Mouse (Mus musculus) liver, adult 2 months (tissue): ENCODE data around the gene Duxf3. TPM values are rescaled to one million over a fixed set of nuclear protein-coding genes. Genes with fewer than 3 reads are reported as not detected.

Experiments used
- DNase-seq: peaks from one replicate; pipeline ENCODE4 v3.0.0-alpha.2; 2011; ENCODE audit warnings: low read depth, low spot score; ENCODE audit errors: extremely low read depth
- H3K27ac ChIP-seq: fragments of 200-500 bp; replicated peaks from 2 replicates; pipeline ENCODE4 v1.5.1; 2012; ENCODE audit warnings: low read depth, mild to moderate bottlenecking, control low read depth, inconsistent platforms, low read length; ENCODE audit not compliant: insufficient read depth
- H3K27me3 ChIP-seq: fragments of 200-500 bp; 2 replicates; pipeline ENCODE4 v1.6.1; 2012; ENCODE audit warnings: mild to moderate bottlenecking, moderate library complexity, low read length, inconsistent platforms; ENCODE audit not compliant: control insufficient read depth, insufficient read depth
- H3K36me3 ChIP-seq: fragments of 200-500 bp; 2 replicates; pipeline ENCODE4 v1.6.1; 2012; ENCODE audit warnings: low read length, inconsistent platforms; ENCODE audit not compliant: control insufficient read depth, insufficient read depth
- H3K4me1 ChIP-seq: fragments of 200-500 bp; 2 replicates; pipeline ENCODE4 v1.6.1; 2011; ENCODE audit warnings: low read length; ENCODE audit not compliant: control insufficient read depth, insufficient read depth
- H3K4me3 ChIP-seq: fragments of 200-500 bp; 2 replicates; pipeline ENCODE4 v1.5.1; 2011; ENCODE audit warnings: low read depth, mild to moderate bottlenecking, control low read depth, low read length, moderate library complexity; ENCODE audit not compliant: insufficient read depth
- H3K79me2 ChIP-seq: fragments of 200-500 bp; 2 replicates; pipeline ENCODE4 v1.6.1; 2012; ENCODE audit warnings: inconsistent platforms, mild to moderate bottlenecking, low read length, moderate library complexity; ENCODE audit not compliant: control insufficient read depth, insufficient read depth
- H3K9ac ChIP-seq: fragments of 200-500 bp; 2 replicates; pipeline ENCODE4 v1.6.1; 2012; ENCODE audit warnings: low read depth, mild to moderate bottlenecking, control low read depth, inconsistent platforms, low read length
- CTCF ChIP-seq: fragments of 200-500 bp; IDR thresholded peaks from 2 replicates; pipeline ENCODE4 v1.5.1; 2011; ENCODE audit warnings: low read depth, low read length, control low read depth
- POLR2A ChIP-seq: fragments of 200-500 bp; IDR thresholded peaks from 2 replicates; pipeline ENCODE4 v1.6.1; 2011; ENCODE audit warnings: low read length, control low read depth; ENCODE audit not compliant: insufficient read depth; ENCODE audit errors: extremely low read depth
- WGBS: fragments of 180-500 bp; shearing (Covaris S2); methylation state at CpG from one replicate; pipeline ENCODE4 v1.1.7; 2018; 5-methylcytosine and 5-hydroxymethylcytosine counted together
- polyA plus RNA-seq: library from polyadenylated mRNA; depleted of rRNA; stranded (reverse); fragments of >200 nt; gene quantifications from 2 replicates; pipeline ENCODE4 v1.2.3, GENCODE M21; 2012; rRNA removed
- total RNA-seq: library from RNA; depleted of rRNA; stranded (reverse); fragments of >200 nt; gene quantifications from 2 replicates; pipeline ENCODE4 v1.2.3, GENCODE M21; 2014; rRNA removed

Gene Duxf3
- total and polyA plus RNA-seq, 2 experiments, result not detected

DNA sequence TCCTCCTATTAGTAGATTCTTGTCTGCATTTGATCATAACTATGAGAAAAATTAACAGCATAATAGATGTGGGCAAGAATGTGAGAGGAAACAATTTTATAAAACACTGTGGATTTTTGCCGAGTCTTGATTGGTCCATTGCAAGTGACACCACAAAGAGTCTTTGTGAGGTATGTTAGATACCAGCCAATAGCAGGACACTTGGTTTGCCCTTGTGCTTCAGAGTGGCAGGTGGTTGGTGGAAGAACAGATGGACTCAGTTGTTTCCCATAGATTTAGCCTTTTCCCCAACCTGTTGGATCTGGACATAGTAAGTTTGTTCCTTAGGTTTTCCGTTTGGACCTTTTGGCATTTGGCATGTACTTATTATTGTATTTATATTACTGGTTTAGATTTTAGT lies 21.3 kb downstream of the Duxf3 start:
- no peak for DNase-seq
- 82% methylated on average over 2 of the region's 2 CpGs for WGBS

DNA sequence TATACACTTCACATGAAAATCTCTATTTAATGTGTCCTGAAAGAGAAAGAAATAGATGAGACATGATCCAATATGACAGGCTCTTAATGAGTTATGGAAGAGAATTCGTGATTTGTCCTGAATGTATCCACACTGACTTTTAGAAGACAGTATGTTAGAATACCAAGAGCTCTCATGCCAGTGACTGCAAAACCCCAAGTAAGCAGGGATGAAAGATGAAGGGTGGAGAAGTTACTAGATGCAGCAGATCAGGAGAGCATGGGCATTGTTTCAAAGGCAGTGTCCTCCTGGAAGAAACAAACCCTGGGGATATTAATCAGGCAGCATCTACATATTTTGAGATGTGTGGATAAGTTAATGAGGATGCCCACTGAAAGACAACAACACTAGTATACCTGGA lies 22.0 kb downstream of the Duxf3 start:
- Histone ChIP-seq H3K79me2 (no peaks in the 10 kb centered on the region), H3K4me1 (no peaks in the 10 kb centered on the region), H3K9ac (no peak overlapping the region), H3K36me3 (no peaks in the 10 kb centered on the region), H3K4me3 (no peak overlapping the region), H3K27ac (no peak overlapping the region), H3K27me3 (0 out of 2 replicates have a peak, but pooled peaks cover 3% of the 10 kb centered on the region)
- DNase-seq, result no peak
- 48% methylated on average over 1 of the region's 1 CpGs for WGBS
- TF ChIP-seq POLR2A (no peak), CTCF (no peak)

More for the DNA sequence above, 21.3 kb downstream of the Duxf3 start:
- H3K79me2 ChIP-seq, result no peaks in the 10 kb centered on the region
- no peak overlapping the region for H3K4me3 ChIP-seq
- H3K27ac ChIP-seq, result no peak overlapping the region
- no peaks in the 10 kb centered on the region for H3K36me3 ChIP-seq
- no peak for TF ChIP-seq CTCF
- TF ChIP-seq POLR2A, result no peak
- H3K4me1 ChIP-seq, result no peaks in the 10 kb centered on the region
- peaks cover 3% of the 10 kb centered on the region; the same call in 1 of the 2 replicates for H3K27me3 ChIP-seq
- H3K9ac ChIP-seq, result no peak overlapping the region

- no peak overlapping the region for H3K4me3 ChIP-seq
- 65% methylated on average over 2 of the region's 2 CpGs for WGBS
- no peak for DNase-seq
- H3K4me1 ChIP-seq, result no peaks in the 10 kb centered on the region
- H3K27me3 ChIP-seq, result 0 out of 2 replicates have a peak, but pooled peaks cover 3% of the 10 kb centered on the region
- H3K36me3 ChIP-seq, result no peaks in the 10 kb centered on the region
- H3K79me2 ChIP-seq, result no peaks in the 10 kb centered on the region
- no peak overlapping the region for H3K27ac ChIP-seq
- no peak overlapping the region for H3K9ac ChIP-seq
- no peak for TF ChIP-seq POLR2A
- no peak for TF ChIP-seq CTCF
Measured at GRCm38 (mm10) chr10:58209710-58210467, 22.6 kb downstream of the Duxf3 start.

DNA sequence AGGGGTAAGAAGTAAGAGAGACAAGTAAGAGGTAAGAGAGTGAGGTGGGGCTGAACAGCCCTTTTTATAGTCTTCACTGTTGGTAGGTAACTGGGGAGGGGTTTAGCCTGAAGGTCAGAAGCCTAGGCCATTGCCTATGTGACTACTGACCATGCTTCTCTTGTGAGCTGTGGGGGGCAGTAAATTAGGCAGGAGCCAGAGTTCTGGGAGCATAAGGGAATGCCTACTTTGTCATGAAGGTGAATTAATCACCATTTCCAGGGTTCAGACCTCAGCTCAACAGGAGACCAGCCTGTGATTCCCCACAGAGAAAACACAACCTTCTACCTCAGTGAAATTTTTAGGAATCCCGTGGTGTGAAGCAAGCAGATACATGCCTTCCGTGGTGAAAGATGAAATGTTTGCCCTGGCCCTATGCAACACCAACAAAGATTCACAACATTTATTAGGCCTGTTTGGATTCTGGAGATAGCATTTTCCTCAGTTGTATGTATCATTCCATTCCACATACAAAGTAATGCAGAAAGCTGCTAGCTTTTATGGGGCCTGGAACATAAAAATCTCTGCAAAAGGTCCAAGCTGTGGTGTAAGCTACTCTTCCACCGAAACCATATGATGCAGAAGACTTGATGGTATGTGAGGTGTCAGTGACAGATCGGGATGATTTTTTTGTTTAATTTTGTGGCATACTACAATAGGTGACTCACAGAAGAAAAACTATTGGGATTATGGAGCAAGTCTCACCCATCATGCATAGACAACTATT lies 25.7 kb downstream of the Duxf3 start:
- no peaks in the 10 kb centered on the region for H3K36me3 ChIP-seq
- DNase-seq, result no peak
- H3K9ac ChIP-seq, result no peak overlapping the region
- no peaks in the 10 kb centered on the region for H3K4me1 ChIP-seq
- H3K4me3 ChIP-seq, result no peak overlapping the region
- 0 out of 2 replicates have a peak, but pooled peaks cover 3% of the 10 kb centered on the region for H3K27me3 ChIP-seq
- WGBS, result 80% methylated on average over 4 of the region's 4 CpGs
- H3K27ac ChIP-seq, result no peak overlapping the region
- no peak for TF ChIP-seq POLR2A
- no peak for TF ChIP-seq CTCF
- H3K79me2 ChIP-seq, result no peaks in the 10 kb centered on the region

GRCm38 (mm10) chr10:58205986-58206385 lies 26.5 kb downstream of the Duxf3 start:
- WGBS, result 41% methylated on average over 1 of the region's 1 CpGs
- no peak for TF ChIP-seq CTCF
- TF ChIP-seq POLR2A, result no peak
- no peak overlapping the region for H3K4me3 ChIP-seq

More at GRCm38 (mm10) chr10:58205986-58206385, 26.5 kb downstream of the Duxf3 start:
- Histone ChIP-seq H3K27ac (no peak overlapping the region), H3K9ac (no peak overlapping the region), H3K4me1 (no peaks in the 10 kb centered on the region), H3K36me3 (no peaks in the 10 kb centered on the region), H3K27me3 (0 out of 2 replicates have a peak, but pooled peaks cover 3% of the 10 kb centered on the region), H3K79me2 (no peaks in the 10 kb centered on the region)
- DNase-seq, result no peak

Other genes starting within 250 kb of the Duxf3 start
- gene AW822073, start 7.7 kb downstream of the Duxf3 start, total RNA-seq, result not detected in 2 replicates
- gene AW822073, start 7.7 kb downstream of the Duxf3 start, polyA plus RNA-seq, result not detected in 2 replicates
- gene Gm4981, start 4.0 kb upstream of the Duxf3 start, total RNA-seq, result not detected in 2 replicates
- not detected in 2 replicates for gene Gm4981, start 4.0 kb upstream of the Duxf3 start, polyA plus RNA-seq
- gene Gcc2, start 22.8 kb upstream of the Duxf3 start, total RNA-seq, result 20.4 and 20.6 TPM in 2 replicates
- gene Gcc2, start 22.8 kb upstream of the Duxf3 start, polyA plus RNA-seq, result 5.3 and 5.6 TPM in 2 replicates
- gene Lims1, start 90.8 kb upstream of the Duxf3 start, total RNA-seq, result 18.2 and 19.7 TPM in 2 replicates
- 2.7 and 5.5 TPM in 2 replicates for gene Lims1, start 90.8 kb upstream of the Duxf3 start, polyA plus RNA-seq
- gene Ranbp2, start 214.2 kb upstream of the Duxf3 start, total RNA-seq, result 38.0 and 40.5 TPM in 2 replicates
- 2.2 and 2.3 TPM in 2 replicates for gene Ranbp2, start 214.2 kb upstream of the Duxf3 start, polyA plus RNA-seq